Mouse (Mus musculus) heart, embryonic 16.5 days (tissue): ENCODE measurements around the gene Lrrc3. TPM values are rescaled to one million over a fixed set of nuclear protein-coding genes. Genes with fewer than 3 reads are reported as not detected.
"Not testable (repeated sequence)": the region's sequence is repeated elsewhere in the genome, so short reads cannot be mapped to it uniquely, and the experiment has no call there.

Experiments used
- ATAC-seq: fragments of 200-750 bp; cut with Nextera tagmentation; replicated peaks from 2 replicates; pipeline ENCODE4 v1.8.0; 2017; ENCODE audit warnings: moderate number of reproducible peaks; ENCODE audit not compliant: insufficient read depth, low FRiP score; ENCODE audit errors: extremely low read depth
- H3K27ac ChIP-seq: fragments of 300-500 bp; sonication (generic); 2 replicates; pipeline ENCODE4 v1.5.1; 2014; ENCODE audit warnings: mild to moderate bottlenecking, low read length, control low read depth, moderate library complexity
- H3K27me3 ChIP-seq: fragments of 300-500 bp; sonication (generic); 2 replicates; pipeline ENCODE4 v1.6.1; 2014; ENCODE audit warnings: low read length, mixed read lengths; ENCODE audit not compliant: control insufficient read depth, insufficient read depth
- H3K36me3 ChIP-seq: fragments of 300-500 bp; sonication (generic); 2 replicates; pipeline ENCODE4 v1.6.1; 2014; ENCODE audit not compliant: control insufficient read depth, insufficient read depth
- H3K4me1 ChIP-seq: fragments of 300-500 bp; sonication (generic); 2 replicates; pipeline ENCODE4 v1.6.1; 2014; ENCODE audit warnings: low read length, mixed read lengths; ENCODE audit not compliant: control insufficient read depth, insufficient read depth
- H3K4me2 ChIP-seq: fragments of 300-500 bp; sonication (generic); 2 replicates; pipeline ENCODE4 v1.6.1; 2014; ENCODE audit warnings: low read depth, mild to moderate bottlenecking, control low read depth, low read length
- H3K4me3 ChIP-seq: fragments of 300-500 bp; sonication (generic); 2 replicates; pipeline ENCODE4 v1.5.1; 2014; ENCODE audit warnings: mild to moderate bottlenecking, control low read depth, low read length
- H3K9ac ChIP-seq: fragments of 300-500 bp; sonication (generic); 2 replicates; pipeline ENCODE4 v1.6.1; 2014; ENCODE audit warnings: low read length, control low read depth
- H3K9me3 ChIP-seq: fragments of 300-500 bp; sonication (generic); replicated peaks from 2 replicates; pipeline ENCODE4 v1.6.1; 2016; ENCODE audit warnings: low read length; ENCODE audit not compliant: control insufficient read depth
- WGBS: fragments of 180-500 bp; shearing (Covaris S2); extraction: QIAGEN DNeasy Blood & Tissue Kit; methylation state at CpG from one replicate; pipeline ENCODE4 v1.1.7; 2014; 5-methylcytosine and 5-hydroxymethylcytosine counted together
- polyA plus RNA-seq: library from polyadenylated mRNA; unstranded; fragments of >200 nt; fragmentation: Nextera tagmentation; extraction: Ambion mirVana; gene quantifications from 2 replicates; pipeline ENCODE4 v1.2.1, GENCODE M21; 2015

The Lrrc3 gene
- polyA plus RNA-seq: 1.2 and 1.4 TPM in 2 replicates

DNA sequence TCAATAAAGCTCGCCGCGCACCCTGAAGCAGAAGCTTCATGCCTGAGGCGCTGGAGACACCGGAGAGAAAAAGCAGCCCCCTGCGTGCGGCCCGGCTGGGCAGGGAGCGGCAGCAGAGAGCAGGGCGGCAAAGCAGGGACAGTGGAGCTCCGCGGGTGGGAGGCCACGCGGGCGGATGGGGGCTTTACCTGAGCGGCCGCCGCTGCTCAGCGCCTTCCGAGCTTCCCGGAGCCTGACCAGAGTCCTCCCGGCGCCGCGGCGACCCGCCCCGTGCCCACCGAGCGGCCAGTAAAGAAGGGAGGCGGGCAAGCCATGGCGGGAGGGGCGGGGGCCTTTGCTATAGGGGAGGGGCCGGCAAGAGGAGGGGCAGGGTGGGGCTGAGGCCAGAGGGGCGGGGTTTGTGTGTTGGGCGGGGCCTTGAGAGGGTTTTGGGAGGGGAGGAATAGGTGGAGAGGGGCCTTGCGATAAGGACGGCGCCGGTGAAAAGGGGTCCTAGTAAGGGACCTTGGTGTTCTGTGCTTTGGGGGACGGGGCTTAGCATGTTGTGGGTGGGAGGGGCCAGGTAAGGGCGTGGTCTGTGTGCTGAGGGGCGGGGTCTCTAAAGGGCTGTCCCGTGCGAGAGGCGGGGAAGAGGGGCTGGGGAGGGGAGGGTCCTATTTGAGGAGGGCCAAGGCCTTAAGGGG is at the start of gene Lrrc3:
Gene Lrrc3 (minus strand): TSS at position 326 of the 683 bp plus-strand sequence.
- H3K36me3 ChIP-seq: no peaks in the 10 kb centered on the region
- WGBS: 2% methylated on average over 46 of the region's 46 CpGs
- peak within 1 kb of the TSS; percentile 77 for H3K4me2 ChIP-seq
- peak; percentile 68 for ATAC-seq
- H3K4me3 ChIP-seq: peak within 1 kb of the TSS; percentile 59
- no peak within 1 kb of the TSS for H3K27ac ChIP-seq
- peak within 1 kb of the TSS; percentile 67 for H3K9ac ChIP-seq
- H3K4me1 ChIP-seq: peaks cover 10% of the 10 kb centered on the region
- no peaks in the 10 kb centered on the region for H3K9me3 ChIP-seq
- peaks cover 12% of the 10 kb centered on the region for H3K27me3 ChIP-seq

GRCm38 (mm10) chr10:77950468-77950867 is 48.1 kb upstream of the Lrrc3 start:
- not testable (repeated sequence) for H3K27ac ChIP-seq, H3K9me3 ChIP-seq, H3K4me3 ChIP-seq, H3K36me3 ChIP-seq, H3K4me1 ChIP-seq, H3K4me2 ChIP-seq, H3K27me3 ChIP-seq, H3K9ac ChIP-seq, ATAC-seq
- 86% methylated on average over 8 of the region's 12 CpGs for WGBS

DNA sequence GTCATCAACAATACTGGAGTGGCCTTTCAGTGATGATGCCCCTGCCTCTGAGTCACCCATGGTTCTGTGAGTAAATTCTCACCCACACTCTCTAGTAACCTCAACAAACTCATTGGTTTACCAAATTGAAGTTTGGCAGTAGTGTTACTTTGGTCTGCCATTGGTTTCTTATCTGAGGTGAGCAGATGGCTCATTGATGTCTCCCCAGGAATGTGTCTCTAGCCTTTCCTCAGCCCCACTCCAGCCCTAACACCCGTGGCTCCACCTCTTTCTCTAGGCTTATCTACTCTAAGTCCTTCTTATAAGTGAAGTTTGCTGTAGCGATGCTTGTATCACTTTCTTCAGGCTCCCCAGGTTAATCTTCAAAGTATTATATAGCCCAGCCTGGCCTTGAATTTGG is 37.3 kb upstream of the Lrrc3 start:
- H3K9ac ChIP-seq: no peak overlapping the region
- H3K4me3 ChIP-seq: no peak overlapping the region
- no peaks in the 10 kb centered on the region for H3K27me3 ChIP-seq
- H3K36me3 ChIP-seq: no peaks in the 10 kb centered on the region
- H3K27ac ChIP-seq: no peak overlapping the region
- H3K4me1 ChIP-seq: no peaks in the 10 kb centered on the region
- ATAC-seq: no peak
- H3K9me3 ChIP-seq: no peaks in the 10 kb centered on the region
- 46% methylated on average over 2 of the region's 2 CpGs for WGBS
- no peak overlapping the region for H3K4me2 ChIP-seq

DNA sequence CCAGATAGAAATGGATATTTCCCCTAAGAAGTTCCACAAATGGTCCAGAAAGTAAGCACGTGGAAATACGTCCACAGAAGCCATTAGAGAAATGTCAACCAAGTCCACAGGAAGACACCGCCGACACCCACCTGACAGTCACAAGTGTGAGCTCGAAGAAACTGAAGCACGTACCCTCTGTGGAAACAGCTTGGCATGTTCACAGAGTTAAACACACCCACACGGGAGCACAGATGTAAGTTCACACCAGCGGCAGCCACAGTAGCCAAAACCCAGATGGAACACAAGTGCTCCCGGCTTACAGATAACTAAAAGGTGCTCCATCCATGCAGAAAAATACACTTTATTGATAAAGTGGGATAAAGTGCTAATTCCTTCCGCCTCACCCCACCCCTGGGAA is 25.0 kb upstream of the Lrrc3 start:
- Histone ChIP-seq H3K4me1 (no peaks in the 10 kb centered on the region), H3K9ac (no peak overlapping the region), H3K9me3 (no peaks in the 10 kb centered on the region), H3K27ac (no peak overlapping the region), H3K4me2 (no peak overlapping the region), H3K4me3 (no peak overlapping the region), H3K27me3 (no peaks in the 10 kb centered on the region; the same call in 1 of the 2 replicates), H3K36me3 (no peaks in the 10 kb centered on the region)
- WGBS: 77% methylated on average over 10 of the region's 10 CpGs
- no peak for ATAC-seq

- whole genome bisulfite sequencing: 32% methylated on average over 7 of the region's 7 CpGs
- Histone ChIP-seq H3K36me3 (no peaks in the 10 kb centered on the region), H3K9ac (no peak overlapping the region), H3K9me3 (no peaks in the 10 kb centered on the region), H3K4me2 (no peak overlapping the region), H3K27ac (no peak overlapping the region), H3K27me3 (no peaks in the 10 kb centered on the region; the same call in 1 of the 2 replicates), H3K4me1 (no peaks in the 10 kb centered on the region), H3K4me3 (no peak overlapping the region)
- no peak for ATAC-seq
Observed at GRCm38 (mm10) chr10:77926140-77926539, 23.8 kb upstream of the Lrrc3 start.

DNA sequence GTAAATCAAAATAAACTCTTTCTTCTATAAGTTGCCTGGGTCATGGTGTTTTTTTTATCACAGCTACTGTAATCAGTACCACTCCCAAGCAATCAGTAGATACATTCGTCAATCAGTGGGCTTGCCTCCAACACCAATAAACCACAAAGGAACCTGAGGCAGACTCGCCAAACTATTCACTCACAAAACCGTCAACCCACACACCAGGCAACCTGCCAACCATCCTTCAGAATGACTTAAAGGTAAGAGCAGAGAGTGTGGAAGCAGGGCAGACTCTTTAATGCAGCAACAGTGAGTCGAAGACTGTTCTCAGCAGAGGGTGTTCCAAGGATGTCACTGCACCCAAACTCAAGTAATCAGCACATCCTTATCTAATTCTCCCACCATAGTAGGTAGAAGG is 20.3 kb upstream of the Lrrc3 start:
- H3K4me3 ChIP-seq: no peak overlapping the region
- H3K27ac ChIP-seq: no peak overlapping the region
- no peak overlapping the region for H3K4me2 ChIP-seq
- no peak for ATAC-seq
- no peaks in the 10 kb centered on the region; the same call in none of the 2 replicates for H3K27me3 ChIP-seq
- H3K9me3 ChIP-seq: no peaks in the 10 kb centered on the region
- WGBS: 52% methylated on average over 4 of the region's 4 CpGs
- H3K4me1 ChIP-seq: no peaks in the 10 kb centered on the region
- H3K36me3 ChIP-seq: no peaks in the 10 kb centered on the region
- H3K9ac ChIP-seq: no peak overlapping the region

DNA sequence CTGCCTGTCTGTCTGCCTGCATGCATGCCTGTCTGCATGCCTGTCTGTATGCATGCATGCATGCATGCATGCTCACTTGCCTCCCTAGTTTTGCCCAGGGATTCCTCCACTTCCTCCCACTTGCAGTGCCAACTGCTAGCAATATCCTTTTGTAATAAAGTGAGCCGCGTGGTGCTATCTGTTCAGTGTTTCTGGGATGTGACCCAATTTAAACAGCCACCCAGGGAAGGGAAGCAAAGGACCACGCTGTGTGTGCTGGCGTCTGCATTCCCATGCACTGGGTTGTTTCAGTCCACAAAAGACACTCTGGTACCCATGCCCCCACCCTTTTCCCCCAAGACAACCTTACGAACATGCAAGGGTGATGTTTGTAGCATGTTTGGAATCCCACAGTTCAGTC is 18.7 kb upstream of the Lrrc3 start:
- H3K9me3 ChIP-seq: no peaks in the 10 kb centered on the region
- no peak overlapping the region for H3K27ac ChIP-seq
- ATAC-seq: no peak
- WGBS: 53% methylated on average over 5 of the region's 5 CpGs
- no peaks in the 10 kb centered on the region for H3K36me3 ChIP-seq
- H3K27me3 ChIP-seq: no peaks in the 10 kb centered on the region; the same call in none of the 2 replicates
- no peak overlapping the region for H3K4me2 ChIP-seq
- H3K4me3 ChIP-seq: no peak overlapping the region
- H3K9ac ChIP-seq: no peak overlapping the region
- no peaks in the 10 kb centered on the region for H3K4me1 ChIP-seq

DNA sequence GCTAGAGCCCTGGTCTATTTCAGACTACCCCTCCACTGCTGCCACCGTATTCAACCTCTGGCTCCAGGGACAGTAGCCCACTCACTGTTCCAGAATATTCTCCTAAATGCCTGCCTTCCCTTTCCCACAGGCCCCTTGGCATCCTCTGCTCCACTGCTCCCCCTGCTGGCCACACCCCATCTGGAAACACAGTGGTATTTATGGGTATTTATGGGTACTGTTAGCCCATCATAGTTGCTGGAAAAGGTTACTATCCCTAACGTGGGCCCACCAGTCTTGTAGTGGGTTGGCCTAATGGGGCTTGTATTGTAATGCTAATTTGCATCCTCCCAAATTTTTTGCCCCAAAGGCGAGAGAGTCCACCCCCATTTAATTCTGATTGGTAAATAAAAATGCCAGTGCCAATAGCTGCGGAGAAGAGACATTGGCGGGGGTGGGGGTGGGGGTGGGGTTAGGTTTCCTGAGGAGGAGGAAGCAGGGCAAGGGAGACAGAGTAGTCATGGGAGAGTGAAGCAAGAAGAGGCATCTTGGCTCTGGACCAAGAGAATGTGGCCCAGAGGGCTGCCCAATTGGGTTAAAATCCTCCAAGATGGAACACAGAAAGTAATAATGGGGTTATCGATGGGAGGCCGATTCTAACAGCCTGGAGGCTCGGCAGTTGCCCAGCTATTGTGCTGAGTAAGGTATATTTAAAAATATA is 14.4 kb upstream of the Lrrc3 start:
- H3K36me3 ChIP-seq: no peaks in the 10 kb centered on the region
- no peak overlapping the region for H3K9ac ChIP-seq
- WGBS: 58% methylated on average over 8 of the region's 8 CpGs
- no peak overlapping the region for H3K4me3 ChIP-seq
- no peak for ATAC-seq
- no peak overlapping the region for H3K27ac ChIP-seq
- H3K4me2 ChIP-seq: no peak overlapping the region
- peaks cover 13% of the 10 kb centered on the region for H3K4me1 ChIP-seq
- H3K27me3 ChIP-seq: no peaks in the 10 kb centered on the region; the same call in 1 of the 2 replicates
- no peaks in the 10 kb centered on the region for H3K9me3 ChIP-seq

DNA sequence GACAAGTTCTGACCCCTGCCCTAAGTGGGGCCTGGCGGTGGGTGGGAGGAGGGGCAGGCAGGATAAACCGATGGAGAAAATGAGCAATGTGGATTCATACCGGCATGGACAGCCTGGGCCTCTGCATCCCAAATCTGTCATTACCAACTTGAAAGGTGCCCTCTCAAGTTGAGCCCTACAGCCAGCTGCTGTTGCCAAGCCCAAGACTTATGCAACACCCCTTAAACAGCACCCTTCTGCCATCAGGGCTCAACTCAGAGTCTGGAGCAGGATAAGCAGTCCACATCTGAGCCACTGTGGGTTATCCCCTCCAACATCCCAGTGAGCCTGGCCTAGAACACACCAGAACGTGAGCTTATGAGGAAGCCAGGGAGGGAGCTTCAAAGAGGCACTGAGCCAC is 11.0 kb upstream of the Lrrc3 start:
- no peak overlapping the region; the same call in 1 of the 2 replicates for H3K27ac ChIP-seq
- WGBS: 44% methylated on average over 4 of the region's 4 CpGs

More for the DNA sequence above, 11.0 kb upstream of the Lrrc3 start:
- no peak for ATAC-seq
- Histone ChIP-seq H3K27me3 (no peaks in the 10 kb centered on the region), H3K9ac (no peak overlapping the region), H3K36me3 (no peaks in the 10 kb centered on the region), H3K9me3 (peaks cover under 1% of the 10 kb centered on the region), H3K4me3 (no peak overlapping the region), H3K4me1 (peaks cover 13% of the 10 kb centered on the region), H3K4me2 (no peak overlapping the region)
